Mouse (Mus musculus): Measurements from ENCODE around the gene Tmem165. TPM values are rescaled to one million over a fixed set of nuclear protein-coding genes. Genes with fewer than 3 reads are reported as not detected.

The Tmem165 gene
- polyA plus RNA-seq, 1 experiment from 2014 or later: 59.6 TPM

GRCm38 (mm10) chr5:76203171-76203570, 19.5 kb downstream of the Tmem165 start:
- 84% methylated on average over 3 of the region's 3 CpGs for WGBS
- Histone ChIP-seq H3K27ac (ENCODE audit: low read length) (no peak overlapping the region), H3K36me3 (ENCODE audit: control insufficient read depth, insufficient read depth, low read length) (peaks cover 29% of the 10 kb centered on the region)

DNA sequence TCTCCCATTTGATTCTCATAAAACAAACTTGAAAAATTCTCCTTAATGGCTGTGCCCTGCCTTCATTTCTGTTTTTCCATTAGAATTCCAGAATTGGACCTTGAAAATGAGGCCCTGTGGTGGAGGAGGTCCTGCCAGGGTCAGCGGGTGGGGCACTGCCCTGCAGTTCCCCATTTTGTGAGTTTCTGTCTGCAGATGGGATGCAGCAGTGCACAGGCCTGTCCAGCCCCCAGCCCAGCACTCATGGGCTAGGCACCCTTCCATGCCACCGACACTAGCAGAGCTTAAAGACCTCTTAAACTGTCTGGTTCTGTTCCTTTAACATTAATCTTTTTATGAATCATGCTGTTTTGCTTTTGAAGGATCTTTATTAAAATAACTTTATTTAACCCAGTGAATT, 22.2 kb downstream of the Tmem165 start:
- H3K4me2 ChIP-seq (ENCODE audit: low read depth, low read length): no peak overlapping the region
- no peaks in the 10 kb centered on the region for H3K27me3 ChIP-seq (ENCODE audit: control insufficient read depth, insufficient read depth, low read length)
- H3K36me3 ChIP-seq (ENCODE audit: control insufficient read depth, insufficient read depth, low read length): peaks cover 21% of the 10 kb centered on the region
- H3K4me1 ChIP-seq (ENCODE audit: control insufficient read depth, insufficient read depth, low read length): no peaks in the 10 kb centered on the region
- no peak overlapping the region for H3K4me3 ChIP-seq (replicated peaks; ENCODE audit: low read length)
- no peak overlapping the region for H3K9ac ChIP-seq (ENCODE audit: low read length)
- H3K27ac ChIP-seq (ENCODE audit: low read length): no peak overlapping the region
- H3K9me3 ChIP-seq (replicated peaks; ENCODE audit: control insufficient read depth, low read length): no peaks in the 10 kb centered on the region
- 78% methylated on average over 2 of the region's 2 CpGs for WGBS
- ATAC-seq (ENCODE audit: insufficient read depth, low FRiP score): no peak

More at GRCm38 (mm10) chr5:76203171-76203570, 19.5 kb downstream of the Tmem165 start:
- no peak for ATAC-seq (ENCODE audit: insufficient read depth, low FRiP score)
- Histone ChIP-seq H3K9ac (ENCODE audit: low read length) (no peak overlapping the region), H3K4me2 (ENCODE audit: low read depth, low read length) (no peak overlapping the region), H3K4me3 (replicated peaks; ENCODE audit: low read length) (no peak overlapping the region), H3K9me3 (replicated peaks; ENCODE audit: control insufficient read depth, low read length) (no peaks in the 10 kb centered on the region), H3K27me3 (ENCODE audit: control insufficient read depth, insufficient read depth, low read length) (no peaks in the 10 kb centered on the region), H3K4me1 (ENCODE audit: control insufficient read depth, insufficient read depth, low read length) (no peaks in the 10 kb centered on the region)

DNA sequence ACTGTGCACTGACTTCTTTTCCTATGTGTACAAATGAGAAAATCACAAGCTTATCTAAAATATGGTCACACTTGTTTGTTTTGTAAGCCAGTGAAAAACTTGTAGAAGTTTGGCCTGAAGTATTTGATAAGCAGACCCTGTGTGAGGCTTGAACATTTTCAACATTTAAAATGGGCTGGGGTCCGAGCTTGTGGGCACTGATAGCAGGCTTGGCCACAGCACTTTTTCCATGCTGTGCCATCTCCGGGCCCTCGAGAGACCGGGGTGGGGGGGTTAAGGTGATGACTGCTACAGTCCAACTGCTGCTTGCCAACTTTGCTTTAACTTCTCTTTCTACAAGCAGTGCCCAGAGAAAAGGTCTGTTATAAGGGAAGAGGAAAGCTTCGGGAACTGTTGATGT, 24.4 kb downstream of the Tmem165 start:
- Histone ChIP-seq H3K4me1 (ENCODE audit: control insufficient read depth, insufficient read depth, low read length) (no peaks in the 10 kb centered on the region), H3K4me3 (replicated peaks; ENCODE audit: low read length) (no peak overlapping the region), H3K9me3 (replicated peaks; ENCODE audit: control insufficient read depth, low read length) (no peaks in the 10 kb centered on the region), H3K9ac (ENCODE audit: low read length) (no peak overlapping the region), H3K27ac (ENCODE audit: low read length) (no peak overlapping the region), H3K27me3 (ENCODE audit: control insufficient read depth, insufficient read depth, low read length) (no peaks in the 10 kb centered on the region), H3K4me2 (ENCODE audit: low read depth, low read length) (no peak overlapping the region), H3K36me3 (ENCODE audit: control insufficient read depth, insufficient read depth, low read length) (peaks cover 14% of the 10 kb centered on the region)
- ATAC-seq (ENCODE audit: insufficient read depth, low FRiP score): no peak
- 87% methylated on average over 5 of the region's 5 CpGs for WGBS

- H3K36me3 ChIP-seq (ENCODE audit: control insufficient read depth, insufficient read depth, low read length): peaks cover 4% of the 10 kb centered on the region; the same call in 1 of the 2 replicates
- no peak for ATAC-seq (ENCODE audit: insufficient read depth, low FRiP score)
- H3K4me1 ChIP-seq (ENCODE audit: control insufficient read depth, insufficient read depth, low read length): no peaks in the 10 kb centered on the region
- WGBS: 75% methylated on average over 6 of the region's 6 CpGs
- no peaks in the 10 kb centered on the region for H3K9me3 ChIP-seq (replicated peaks; ENCODE audit: control insufficient read depth, low read length)
- no peak overlapping the region for H3K9ac ChIP-seq (ENCODE audit: low read length)
- no peak overlapping the region for H3K4me3 ChIP-seq (replicated peaks; ENCODE audit: low read length)
- H3K4me2 ChIP-seq (ENCODE audit: low read depth, low read length): no peak overlapping the region
- H3K27ac ChIP-seq (ENCODE audit: low read length): no peak overlapping the region
- H3K27me3 ChIP-seq (ENCODE audit: control insufficient read depth, insufficient read depth, low read length): no peaks in the 10 kb centered on the region
Observed at GRCm38 (mm10) chr5:76216691-76217090, 33.0 kb downstream of the Tmem165 start.

DNA sequence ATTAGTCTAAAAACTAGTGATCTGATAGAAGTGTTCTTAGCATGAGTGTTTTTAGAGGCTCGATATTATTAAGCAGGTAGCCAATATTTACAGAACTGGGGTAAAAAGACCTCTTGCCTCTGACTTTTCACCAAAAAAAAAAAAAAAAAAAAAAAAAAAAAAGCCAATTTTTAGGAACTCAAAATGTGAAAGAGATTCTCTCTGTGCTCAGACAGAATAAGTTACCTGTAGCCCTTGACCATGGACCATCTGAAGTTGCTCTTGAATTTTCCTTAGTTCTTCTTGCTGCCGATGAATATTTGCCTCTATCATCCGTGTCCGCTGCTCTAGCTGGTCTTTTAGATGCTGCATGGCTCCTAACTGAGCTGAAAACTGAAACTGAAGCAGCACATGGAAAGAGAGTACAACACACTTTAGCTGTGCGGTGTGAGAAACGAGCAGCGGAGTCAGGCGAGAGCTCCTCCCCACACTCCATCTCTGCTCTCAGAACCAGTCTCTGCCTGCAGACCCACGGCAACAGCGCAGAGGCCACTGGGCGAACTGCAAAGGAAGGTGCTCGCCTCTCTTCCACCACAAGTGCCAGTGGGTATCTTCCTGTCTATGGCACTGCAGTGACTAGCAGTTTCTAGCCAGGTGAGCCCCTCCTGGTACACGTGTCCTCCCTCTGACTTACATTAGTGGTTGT, 47.6 kb downstream of the Tmem165 start:
- no peak overlapping the region for H3K4me2 ChIP-seq (ENCODE audit: low read depth, low read length)
- H3K9me3 ChIP-seq (replicated peaks; ENCODE audit: control insufficient read depth, low read length): no peaks in the 10 kb centered on the region
- no peaks in the 10 kb centered on the region for H3K4me1 ChIP-seq (ENCODE audit: control insufficient read depth, insufficient read depth, low read length)
- WGBS: 90% methylated on average over 13 of the region's 13 CpGs
- peaks cover 7% of the 10 kb centered on the region for H3K36me3 ChIP-seq (ENCODE audit: control insufficient read depth, insufficient read depth, low read length)
- no peak overlapping the region for H3K27ac ChIP-seq (ENCODE audit: low read length)
- H3K4me3 ChIP-seq (replicated peaks; ENCODE audit: low read length): no peak overlapping the region
- H3K27me3 ChIP-seq (ENCODE audit: control insufficient read depth, insufficient read depth, low read length): no peaks in the 10 kb centered on the region
- no peak overlapping the region for H3K9ac ChIP-seq (ENCODE audit: low read length)
- no peak for ATAC-seq (ENCODE audit: insufficient read depth, low FRiP score)

DNA sequence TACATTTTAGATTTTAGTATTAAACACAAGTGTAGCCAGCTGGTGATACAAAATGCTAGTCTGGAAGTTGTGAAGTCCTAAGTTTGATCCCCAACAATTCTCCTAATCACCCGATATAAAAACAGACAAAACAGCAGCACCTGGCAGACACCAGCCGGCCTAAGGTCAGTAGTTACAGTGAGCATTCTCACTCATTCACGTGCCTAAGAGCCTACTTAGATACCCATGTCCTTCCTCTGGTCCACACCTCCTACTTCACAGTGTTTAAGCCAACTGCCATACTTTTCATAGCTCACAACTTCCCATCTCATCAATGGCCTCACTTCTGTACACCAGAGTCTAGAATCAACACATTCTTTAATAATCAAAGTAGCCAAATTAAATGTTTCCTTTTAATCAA, 59.6 kb downstream of the Tmem165 start:
- H3K4me3 ChIP-seq (replicated peaks; ENCODE audit: low read length): no peak overlapping the region
- H3K27ac ChIP-seq (ENCODE audit: low read length): no peak overlapping the region
- no peak for ATAC-seq (ENCODE audit: insufficient read depth, low FRiP score)
- 72% methylated on average over 3 of the region's 3 CpGs for WGBS
- no peaks in the 10 kb centered on the region for H3K27me3 ChIP-seq (ENCODE audit: control insufficient read depth, insufficient read depth, low read length)
- no peak overlapping the region for H3K9ac ChIP-seq (ENCODE audit: low read length)
- H3K9me3 ChIP-seq (replicated peaks; ENCODE audit: control insufficient read depth, low read length): no peaks in the 10 kb centered on the region
- H3K4me2 ChIP-seq (ENCODE audit: low read depth, low read length): no peak overlapping the region
- peaks cover 3% of the 10 kb centered on the region; the same call in 1 of the 2 replicates for H3K36me3 ChIP-seq (ENCODE audit: control insufficient read depth, insufficient read depth, low read length)
- no peaks in the 10 kb centered on the region for H3K4me1 ChIP-seq (ENCODE audit: control insufficient read depth, insufficient read depth, low read length)

GRCm38 (mm10) chr5:76243929-76244328, 60.2 kb downstream of the Tmem165 start:
- ATAC-seq (ENCODE audit: insufficient read depth, low FRiP score): no peak
- Histone ChIP-seq H3K36me3 (ENCODE audit: control insufficient read depth, insufficient read depth, low read length) (peaks cover 3% of the 10 kb centered on the region; the same call in 1 of the 2 replicates), H3K9me3 (replicated peaks; ENCODE audit: control insufficient read depth, low read length) (no peaks in the 10 kb centered on the region), H3K4me3 (replicated peaks; ENCODE audit: low read length) (no peak overlapping the region), H3K9ac (ENCODE audit: low read length) (no peak overlapping the region), H3K4me2 (ENCODE audit: low read depth, low read length) (no peak overlapping the region), H3K4me1 (ENCODE audit: control insufficient read depth, insufficient read depth, low read length) (no peaks in the 10 kb centered on the region), H3K27ac (ENCODE audit: low read length) (no peak overlapping the region), H3K27me3 (ENCODE audit: control insufficient read depth, insufficient read depth, low read length) (no peaks in the 10 kb centered on the region)
- WGBS: 95% methylated on average over 4 of the region's 4 CpGs

GRCm38 (mm10) chr5:76244430-76244829, 60.8 kb downstream of the Tmem165 start:
- no peak for ATAC-seq (ENCODE audit: insufficient read depth, low FRiP score)
- Histone ChIP-seq H3K4me2 (ENCODE audit: low read depth, low read length) (no peak overlapping the region), H3K9ac (ENCODE audit: low read length) (no peak overlapping the region), H3K27ac (ENCODE audit: low read length) (no peak overlapping the region), H3K36me3 (ENCODE audit: control insufficient read depth, insufficient read depth, low read length) (peaks cover 3% of the 10 kb centered on the region; the same call in 1 of the 2 replicates), H3K27me3 (ENCODE audit: control insufficient read depth, insufficient read depth, low read length) (no peaks in the 10 kb centered on the region), H3K4me3 (replicated peaks; ENCODE audit: low read length) (no peak overlapping the region), H3K4me1 (ENCODE audit: control insufficient read depth, insufficient read depth, low read length) (no peaks in the 10 kb centered on the region), H3K9me3 (replicated peaks; ENCODE audit: control insufficient read depth, low read length) (no peaks in the 10 kb centered on the region)
- 94% methylated on average over 10 of the region's 10 CpGs for whole genome bisulfite sequencing

DNA sequence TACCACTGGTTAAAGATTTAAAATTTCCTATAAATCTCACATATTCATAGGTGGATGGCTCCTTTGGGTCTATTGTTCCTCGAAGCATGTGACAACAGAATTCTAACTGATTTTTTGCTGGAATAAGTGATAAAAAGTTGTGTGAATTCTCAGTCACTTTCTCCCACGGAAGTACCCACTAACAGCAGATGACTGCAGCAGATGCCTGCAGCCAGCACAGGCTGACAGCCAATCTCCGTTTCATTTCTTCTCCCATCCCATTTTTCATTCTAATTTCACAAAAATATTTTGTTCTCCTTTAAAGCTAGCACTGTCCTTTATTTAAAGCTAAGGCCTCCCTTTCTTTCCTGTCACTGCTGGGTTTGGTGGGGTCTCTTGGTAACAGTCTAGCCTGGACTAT, 61.7 kb downstream of the Tmem165 start:
- H3K27ac ChIP-seq (ENCODE audit: low read length): no peak overlapping the region
- no peak for ATAC-seq (ENCODE audit: insufficient read depth, low FRiP score)
- H3K4me2 ChIP-seq (ENCODE audit: low read depth, low read length): no peak overlapping the region
- no peaks in the 10 kb centered on the region for H3K4me1 ChIP-seq (ENCODE audit: control insufficient read depth, insufficient read depth, low read length)
- no peak overlapping the region for H3K4me3 ChIP-seq (replicated peaks; ENCODE audit: low read length)
- no peaks in the 10 kb centered on the region; the same call in 1 of the 2 replicates for H3K36me3 ChIP-seq (ENCODE audit: control insufficient read depth, insufficient read depth, low read length)
- H3K9ac ChIP-seq (ENCODE audit: low read length): no peak overlapping the region
- H3K27me3 ChIP-seq (ENCODE audit: control insufficient read depth, insufficient read depth, low read length): no peaks in the 10 kb centered on the region
- H3K9me3 ChIP-seq (replicated peaks; ENCODE audit: control insufficient read depth, low read length): no peaks in the 10 kb centered on the region
- WGBS: 88% methylated on average over 3 of the region's 3 CpGs

All from stomach, embryonic 16.5 days (tissue).